Mouse (Mus musculus) retina, postnatal 1 day (tissue): ENCODE data around the gene Syt2.

Source experiments
- DNase-seq: peaks from one replicate; pipeline ENCODE4 v3.0.0-alpha.2; 2012

Syt2 gene

DNA sequence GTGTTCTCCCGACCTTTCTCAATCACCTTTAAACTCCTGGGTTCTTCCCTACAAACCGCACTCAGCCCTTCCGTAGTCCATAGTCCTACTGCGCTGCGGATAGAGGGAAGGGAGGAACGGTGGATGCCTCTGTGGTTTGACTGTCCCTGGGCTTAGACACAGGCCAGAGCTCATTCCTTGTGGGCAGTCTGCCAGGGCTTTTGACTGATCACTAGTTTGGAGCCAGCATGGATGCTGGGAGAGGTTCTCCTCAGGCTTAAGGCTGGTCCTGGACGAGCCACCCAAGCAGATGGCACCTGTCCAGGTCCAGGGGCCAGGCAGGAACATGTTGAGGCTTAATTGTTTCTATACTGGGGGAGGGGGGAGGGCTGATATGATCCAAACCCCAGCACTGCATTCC, 103.4 kb downstream of the Syt2 start:
- peak; percentile 40 for DNase-seq

DNA sequence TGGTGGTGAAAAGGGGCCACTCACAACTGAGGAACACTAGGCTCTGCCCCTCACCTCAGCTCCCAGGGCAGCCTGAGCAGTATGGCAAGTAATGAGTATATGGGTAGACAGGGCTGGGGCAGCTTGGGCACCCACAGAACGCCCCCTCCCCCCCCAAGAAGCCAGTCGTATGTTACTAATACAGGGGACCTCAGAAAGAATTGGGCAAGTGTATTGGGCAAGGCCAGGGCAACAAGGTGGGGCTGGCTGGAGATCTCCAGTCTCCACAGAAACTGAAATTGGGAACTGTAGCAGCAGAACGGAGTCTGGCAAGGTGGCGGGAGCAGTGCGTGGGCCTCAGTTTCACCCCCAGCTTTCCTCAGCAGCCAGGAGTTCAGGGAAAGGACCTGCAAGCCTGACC, 106.0 kb downstream of the Syt2 start:
- no peak for DNase-seq

DNA sequence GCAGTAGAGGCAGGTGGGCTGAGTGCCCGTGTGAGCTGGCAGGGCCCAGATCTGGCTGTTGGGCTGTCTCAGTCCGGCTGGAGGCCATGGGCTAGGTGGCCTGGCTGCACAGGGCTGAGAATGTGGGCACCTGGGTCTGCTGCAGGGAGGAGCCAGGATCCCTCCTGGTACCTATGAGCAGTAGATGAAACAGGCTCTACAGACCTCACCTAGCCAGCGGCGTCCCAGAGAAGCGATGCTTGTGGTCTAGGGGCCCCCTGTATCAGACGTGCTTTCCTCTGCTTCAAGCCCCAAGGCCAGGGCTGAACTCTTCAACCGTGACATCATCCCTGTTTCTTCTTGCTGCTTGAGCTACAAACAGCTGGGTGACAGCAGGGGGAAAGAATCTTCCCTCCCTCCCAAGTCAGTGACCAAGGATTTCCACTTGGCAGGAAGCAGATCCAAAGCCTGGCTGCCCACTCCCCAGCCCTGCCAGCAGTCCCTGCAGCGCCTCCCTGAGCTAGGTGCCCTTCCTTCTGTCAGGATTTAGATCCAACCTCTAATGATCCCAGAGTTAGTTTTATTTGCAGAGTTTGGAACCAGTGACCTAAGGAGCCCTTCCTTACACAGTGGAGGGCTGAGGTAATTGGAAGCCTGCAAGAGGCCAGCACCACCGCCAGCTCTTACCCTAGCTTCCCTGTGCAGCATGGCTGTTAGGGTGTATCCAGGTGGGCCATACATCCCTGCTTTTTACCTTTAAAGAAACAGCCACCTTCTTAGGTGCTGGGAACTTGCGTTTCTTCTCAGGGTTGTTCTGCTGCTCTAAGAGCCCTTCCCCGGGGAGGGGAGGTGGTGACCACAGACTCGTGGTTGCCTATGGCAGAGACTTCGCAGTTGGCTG, 107.5 kb downstream of the Syt2 start:
- peak; percentile 38 for DNase-seq

- DNase-seq, result no peak
Measured at GRCm38 (mm10) chr1:134754818-134755217, 108.3 kb downstream of the Syt2 start.

DNA sequence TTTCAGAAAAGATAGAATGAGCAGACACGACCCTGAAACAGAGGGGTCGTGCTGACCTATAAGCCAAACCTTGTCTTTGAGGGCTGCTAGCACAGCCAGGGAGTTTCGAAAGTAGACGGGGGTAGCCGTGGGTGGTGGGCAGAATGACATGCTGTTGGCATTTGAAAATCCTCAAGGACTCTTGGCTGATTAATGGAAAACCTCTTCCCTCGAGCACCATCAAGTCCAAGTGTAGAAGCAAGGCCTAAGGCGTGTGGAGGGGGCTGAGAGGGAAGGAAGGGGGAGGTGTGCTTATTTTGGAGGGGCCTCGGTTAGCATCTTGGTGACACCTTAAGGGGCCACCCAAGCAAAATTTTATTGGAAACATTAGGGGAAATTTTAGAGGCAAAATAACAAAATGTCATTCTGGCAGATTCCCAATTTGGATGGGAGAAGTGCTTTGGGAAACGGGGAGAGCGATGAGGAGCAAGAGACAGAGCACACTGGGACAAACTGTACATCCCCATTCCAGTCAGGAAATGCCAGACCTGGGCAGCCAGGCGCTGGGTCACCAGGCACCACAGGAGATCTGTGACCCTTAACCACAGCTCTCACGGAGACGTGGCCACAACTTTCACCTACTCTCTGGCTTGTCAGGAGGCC, 109.2 kb downstream of the Syt2 start:
- DNase-seq, result no peak

DNA sequence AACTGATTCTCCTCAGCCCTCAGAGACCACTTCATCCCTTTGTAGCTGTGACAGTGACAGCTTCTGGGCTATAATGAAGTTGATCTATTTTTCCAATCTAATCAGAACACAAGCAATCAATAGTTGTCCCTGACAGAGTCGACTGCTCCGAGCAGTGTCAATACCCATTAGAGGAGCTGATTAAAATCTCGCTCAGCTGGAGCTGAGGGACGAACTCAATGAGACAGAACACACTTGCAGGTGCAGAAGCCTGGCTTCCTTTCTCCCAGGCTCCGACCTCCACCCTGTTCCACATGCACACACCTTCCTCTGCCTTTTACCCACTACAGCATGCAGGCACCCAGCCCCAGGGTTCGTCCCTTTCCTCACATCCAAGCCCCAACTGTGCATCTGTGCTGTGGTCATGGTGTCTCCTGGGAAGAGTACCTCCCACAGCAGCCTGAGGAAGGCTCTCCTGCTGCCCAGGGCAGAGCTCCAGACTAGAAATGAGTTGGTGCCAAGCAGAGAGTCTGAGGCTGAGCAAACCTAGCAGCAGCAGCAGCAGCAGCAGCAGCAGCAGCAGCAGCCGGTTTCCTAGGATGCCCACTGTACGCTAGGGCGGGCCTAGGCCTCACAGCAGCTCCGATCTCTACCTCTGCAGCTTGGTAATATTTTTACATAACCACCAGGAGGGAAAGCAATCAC, 109.9 kb downstream of the Syt2 start:
- DNase-seq, result no peak

DNA sequence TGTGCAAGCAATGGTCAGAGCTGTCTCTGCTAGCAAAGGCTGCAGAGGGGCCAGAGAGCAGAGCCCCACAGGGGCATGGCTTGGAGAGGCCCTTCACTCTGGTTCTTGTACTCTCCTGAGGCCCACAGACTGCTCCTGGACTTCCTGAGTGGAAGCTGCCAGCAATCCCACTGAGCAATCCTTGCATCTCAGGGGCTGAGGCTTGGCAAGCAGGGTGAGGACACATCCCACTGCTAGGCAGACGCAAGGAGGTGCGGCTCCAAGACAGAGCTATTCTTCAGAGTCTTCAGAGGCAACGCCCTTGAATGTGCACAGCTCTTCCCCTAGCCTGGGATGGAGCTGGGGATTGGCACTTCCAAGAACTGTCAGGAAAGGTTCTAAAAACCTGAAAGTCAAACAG, 110.8 kb downstream of the Syt2 start:
- DNase-seq, result no peak

- DNase-seq, result no peak
Measured at GRCm38 (mm10) chr1:134759133-134759532, 112.7 kb downstream of the Syt2 start.

GRCm38 (mm10) chr1:134760642-134761041, 114.2 kb downstream of the Syt2 start:
- DNase-seq, result no peak

GRCm38 (mm10) chr1:134761534-134761933, 115.1 kb downstream of the Syt2 start:
- no peak for DNase-seq

DNA sequence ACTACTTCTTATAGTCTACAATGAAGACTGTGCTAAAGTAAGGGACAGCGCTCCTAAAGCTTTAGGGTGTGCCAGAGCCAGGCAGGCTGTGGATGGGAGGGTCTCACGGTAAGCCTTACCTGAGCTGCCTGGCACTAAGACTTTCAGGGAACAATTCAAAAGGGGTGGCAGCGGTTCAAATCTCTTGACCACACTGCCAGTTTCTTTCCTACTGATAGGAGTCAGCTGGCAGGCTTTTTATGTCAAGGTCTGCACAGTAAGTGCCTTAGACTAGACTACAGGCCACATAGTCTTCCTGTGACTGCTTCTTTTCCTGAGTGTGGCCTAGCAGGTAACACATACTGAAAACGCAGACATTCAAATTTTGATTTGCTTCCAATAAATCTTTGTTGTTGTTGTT, 116.8 kb downstream of the Syt2 start:
- DNase-seq, result no peak

- no peak for DNase-seq
Measured at GRCm38 (mm10) chr1:134763776-134764438, 117.4 kb downstream of the Syt2 start.

DNA sequence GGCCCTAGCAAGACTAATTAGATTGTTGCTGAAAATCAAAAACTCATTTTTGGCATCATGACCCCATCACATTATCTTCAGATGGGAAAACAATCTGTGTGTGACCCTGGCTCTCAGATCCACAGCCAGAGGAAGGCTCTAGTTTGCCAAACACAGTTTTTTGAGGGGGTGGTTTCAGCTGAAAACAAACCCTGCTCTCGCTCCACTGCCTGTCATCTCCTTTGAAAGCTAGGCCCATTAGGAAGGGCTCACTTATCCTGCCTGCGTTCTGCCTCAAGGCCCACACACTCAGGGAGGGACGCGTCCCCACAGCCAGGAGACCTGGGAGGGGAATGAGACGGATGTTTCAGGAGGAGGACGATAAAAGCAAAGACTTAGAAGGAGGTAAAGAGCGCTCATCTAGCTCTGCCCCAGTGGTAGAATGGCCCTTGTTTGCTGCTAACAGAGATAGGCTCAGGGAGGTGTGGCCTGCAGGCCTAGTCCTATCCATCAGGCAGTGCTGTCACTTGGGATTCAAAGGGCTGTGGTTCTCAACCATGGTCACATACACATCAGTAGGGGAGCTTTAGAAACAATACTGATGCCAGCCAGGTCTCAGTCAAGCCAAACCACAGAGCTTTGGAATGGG, 118.5 kb downstream of the Syt2 start:
- DNase-seq, result peak; percentile 35

DNA sequence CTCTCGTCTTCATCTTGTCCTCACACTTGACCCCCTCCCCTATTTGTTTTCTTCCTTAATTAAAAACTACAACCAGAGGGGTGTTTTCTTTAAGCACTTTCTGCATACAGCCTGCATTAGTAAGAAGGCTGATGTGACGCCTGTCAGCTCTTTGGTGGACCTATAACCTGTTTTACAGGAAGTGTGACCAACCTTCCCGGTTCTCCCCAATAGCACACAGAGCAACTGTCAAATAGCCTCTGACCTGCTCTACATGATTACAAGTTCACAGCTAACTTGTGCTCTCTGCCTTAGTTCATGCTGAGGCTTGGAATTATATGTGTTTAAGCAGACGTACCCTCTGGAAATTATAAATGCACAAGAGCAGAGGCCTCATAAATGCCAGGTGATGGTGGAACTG, 120.0 kb downstream of the Syt2 start:
- DNase-seq, result no peak

GRCm38 (mm10) chr1:134770312-134770711, 123.8 kb downstream of the Syt2 start:
- DNase-seq, result no peak

GRCm38 (mm10) chr1:134771353-134771752, 124.9 kb downstream of the Syt2 start:
- DNase-seq, result no peak

GRCm38 (mm10) chr1:134771999-134772398, 125.5 kb downstream of the Syt2 start:
- DNase-seq, result no peak

GRCm38 (mm10) chr1:134772821-134773220, 126.3 kb downstream of the Syt2 start:
- DNase-seq, result no peak

DNA sequence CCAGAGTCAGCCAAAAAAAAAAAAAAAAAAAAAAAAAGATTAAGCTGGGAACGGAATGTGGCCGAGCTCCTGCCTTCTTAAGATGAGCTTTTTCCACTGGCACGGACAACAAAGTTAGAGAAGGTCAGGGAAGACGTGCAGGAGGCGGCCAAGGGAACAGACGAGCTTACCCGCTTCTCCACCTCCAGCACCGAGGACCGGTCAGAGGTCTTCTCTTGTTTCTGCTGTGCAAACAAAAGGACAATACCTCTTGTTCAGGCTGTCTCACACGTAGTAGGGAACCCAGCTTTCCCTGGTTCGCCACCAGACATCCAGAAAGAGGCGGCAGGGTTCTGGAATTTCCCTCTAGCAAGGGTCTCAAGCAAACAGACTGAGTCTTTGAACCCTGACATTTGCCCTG, 126.8 kb downstream of the Syt2 start:
- no peak for DNase-seq

- no peak for DNase-seq
Measured at GRCm38 (mm10) chr1:134774247-134774646, 127.8 kb downstream of the Syt2 start.

DNA sequence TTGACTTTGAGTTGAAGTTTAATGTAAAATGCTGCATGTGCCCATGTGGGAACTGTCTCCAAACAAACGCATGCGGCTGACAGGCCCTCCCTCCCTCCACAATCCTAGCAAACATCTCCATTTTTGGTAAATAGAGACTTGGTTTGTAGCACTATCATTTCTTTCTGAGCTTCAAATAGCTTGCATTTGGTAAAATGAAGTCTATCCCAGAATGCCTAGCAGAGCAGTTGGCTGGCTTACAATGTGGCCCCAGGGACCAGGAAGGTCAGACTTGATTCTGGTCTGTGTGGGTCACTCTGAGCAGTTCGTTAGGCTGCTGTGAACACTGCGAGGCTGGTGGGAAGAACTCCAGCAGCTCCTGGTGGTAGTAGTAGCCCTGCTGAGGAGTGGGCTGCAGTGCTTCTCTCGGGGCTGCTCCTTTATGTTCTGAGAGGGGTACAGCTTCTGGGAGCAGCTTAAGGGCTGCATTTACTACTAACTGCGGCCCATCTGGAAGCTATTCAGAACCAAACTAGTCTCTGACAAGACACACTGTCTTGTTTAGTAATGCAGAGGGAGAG, 128.3 kb downstream of the Syt2 start:
- no peak for DNase-seq

DNA sequence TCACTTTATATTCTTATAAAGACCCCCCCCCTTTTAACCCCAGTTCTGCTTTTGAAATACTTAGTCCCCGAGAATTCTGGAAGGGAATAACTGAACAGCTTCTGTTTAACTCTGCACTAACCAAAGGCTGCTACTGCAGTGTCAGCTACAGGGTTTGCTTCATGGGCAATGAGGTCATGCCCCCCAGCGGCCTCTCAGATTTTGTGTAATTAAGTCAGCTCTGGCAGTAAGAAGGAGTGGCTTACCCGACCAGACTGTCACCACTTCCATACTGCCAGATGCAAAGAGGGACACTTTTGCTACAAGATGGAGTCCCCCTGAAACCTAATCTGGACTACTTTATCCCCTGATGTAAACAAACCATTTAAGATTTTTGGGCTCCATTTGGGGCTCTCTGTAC, 129.2 kb downstream of the Syt2 start:
- peak; percentile 65 for DNase-seq
